Mouse (Mus musculus) thymus, postnatal 4 days (tissue): ENCODE results near the gene Slc7a8.

Source experiments
- DNase-seq: peaks from one replicate; pipeline ENCODE4 v3.0.0; 2021

The Slc7a8 gene

DNA sequence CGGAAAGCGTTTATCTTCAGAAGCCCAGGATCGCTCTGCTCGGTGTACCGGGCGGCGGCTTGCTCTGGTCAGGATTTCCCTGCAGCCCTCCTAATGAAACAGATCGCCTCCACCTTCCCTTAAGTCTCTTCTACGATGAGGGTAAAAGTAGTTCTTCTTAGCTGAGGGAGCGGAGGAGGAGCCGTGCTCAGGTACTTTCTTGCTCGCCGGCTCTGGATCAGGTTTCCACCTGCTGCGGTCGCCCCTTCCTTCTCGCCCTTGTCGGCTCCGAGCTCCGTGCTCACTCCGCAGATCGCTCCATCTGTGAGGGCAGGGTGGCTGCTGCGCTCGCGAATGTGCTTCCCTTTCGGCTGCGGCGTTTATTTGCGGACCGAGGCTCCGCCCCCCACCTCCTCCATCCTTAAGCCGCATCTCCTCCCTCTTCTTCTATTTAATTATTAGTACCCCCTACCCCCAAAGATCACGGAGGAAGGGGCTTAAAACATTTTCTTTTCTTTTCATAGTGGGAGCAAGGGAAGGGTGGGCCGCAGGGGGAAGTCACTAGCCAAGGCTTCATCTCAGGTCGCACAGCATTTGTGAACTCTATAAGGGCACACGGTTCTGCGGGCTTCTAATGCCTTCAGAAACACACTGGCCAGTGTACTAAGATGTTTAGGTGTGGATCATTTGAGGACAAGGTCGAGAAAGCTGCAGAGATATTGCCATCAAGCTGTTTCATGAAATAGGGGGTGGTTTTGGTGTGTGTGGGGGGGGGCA lies at the start of gene Slc7a8:
TSS of gene Slc7a8 (minus strand) at position 337 of the 756 bp plus-strand sequence.
- peak; percentile 75 for DNase-seq

DNA sequence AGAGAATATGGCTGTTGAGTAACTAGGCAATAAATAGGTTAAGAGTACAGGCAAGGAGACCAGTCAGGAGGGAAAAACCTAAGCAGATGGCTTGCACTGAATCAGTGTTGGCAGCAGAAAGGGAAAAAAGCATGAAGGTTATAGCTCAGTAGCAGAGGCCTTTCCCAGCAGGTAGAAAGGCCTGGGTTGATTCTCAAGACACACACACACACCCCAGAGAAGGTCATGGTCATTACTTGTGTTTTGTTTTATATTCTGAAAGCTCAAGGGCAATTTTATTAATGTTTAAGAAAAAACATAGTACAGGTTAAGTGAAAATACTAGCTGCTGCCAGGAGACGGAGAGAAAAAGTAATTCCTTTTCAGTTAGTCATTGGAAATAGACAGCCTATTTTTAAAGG lies 42.0 kb upstream of the Slc7a8 start:
- DNase-seq, result no peak

DNA sequence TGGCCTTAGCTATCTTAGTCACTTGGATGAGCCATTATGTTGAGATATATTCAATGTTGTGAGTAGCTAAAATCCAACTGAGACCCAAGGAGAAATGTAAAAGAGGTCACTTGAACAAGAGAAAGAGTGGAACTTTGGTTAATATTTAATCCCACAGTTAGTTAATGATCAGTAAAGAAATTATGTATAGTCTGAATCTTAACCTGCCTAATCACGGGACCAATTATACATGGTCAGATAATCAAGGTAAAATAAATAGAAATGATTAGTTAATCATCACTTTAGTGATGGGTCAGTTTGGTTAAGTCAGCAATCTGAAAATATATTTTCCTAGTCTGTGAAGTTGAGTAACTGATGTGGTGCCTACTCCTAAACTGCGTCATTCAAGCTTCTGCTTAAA lies 40.6 kb upstream of the Slc7a8 start:
- DNase-seq, result no peak

DNA sequence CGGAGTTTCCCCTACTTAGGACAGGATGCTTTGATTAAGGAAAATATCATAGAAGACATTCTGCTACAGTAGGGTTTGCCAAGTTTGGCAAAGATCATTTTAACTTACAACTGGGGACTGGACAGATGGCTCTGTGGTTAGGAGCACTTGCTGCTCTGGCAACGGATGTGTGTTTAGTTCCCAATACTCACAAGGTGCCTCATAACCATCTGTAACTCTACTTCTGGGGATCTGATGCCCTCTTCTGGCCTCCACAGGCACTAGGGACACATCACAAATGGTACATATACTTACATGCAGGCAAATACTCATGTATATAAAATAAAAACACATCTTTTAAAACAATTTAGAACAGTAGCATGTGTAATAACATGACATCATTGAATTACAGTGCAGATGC lies 36.0 kb upstream of the Slc7a8 start:
- peak; percentile 58 for DNase-seq

DNA sequence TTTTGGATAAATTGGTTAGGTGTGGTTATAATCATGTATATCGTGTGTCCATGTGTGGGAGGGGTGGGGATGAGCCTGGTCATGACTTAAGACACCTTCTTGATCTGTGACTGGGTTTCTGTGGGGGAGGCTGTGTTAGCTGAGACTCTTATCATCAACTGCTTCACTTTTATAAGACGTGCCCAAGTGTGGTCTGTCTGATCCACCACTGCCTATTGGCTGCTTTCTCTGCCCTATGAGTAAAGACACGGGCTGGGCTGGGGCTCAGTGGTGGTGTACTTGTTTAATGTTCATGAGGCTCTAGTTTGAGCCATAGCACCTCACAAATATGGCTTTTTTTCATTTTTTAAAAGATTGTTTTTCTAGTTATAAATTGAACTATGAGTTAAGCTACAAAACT lies 34.0 kb upstream of the Slc7a8 start:
- no peak for DNase-seq

DNA sequence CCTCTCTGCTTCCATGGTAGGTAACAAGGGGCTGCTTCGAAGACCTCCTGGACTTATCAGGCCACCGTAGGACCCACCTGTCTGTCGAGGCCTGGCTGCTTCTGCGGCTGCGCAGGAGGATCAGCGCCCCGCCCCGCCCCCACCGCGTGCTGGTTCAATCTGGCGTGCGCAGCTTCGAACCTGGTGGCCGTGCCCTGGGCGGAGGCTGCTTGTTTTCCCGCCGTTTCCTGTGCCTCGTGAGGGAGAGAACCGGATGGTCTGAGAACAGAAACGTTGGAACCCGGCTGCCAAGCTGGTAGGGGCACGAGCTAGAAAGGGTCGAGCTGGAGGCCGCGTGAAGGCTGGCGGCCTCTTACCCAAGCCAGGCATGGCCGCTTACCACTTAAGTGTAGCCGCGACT lies 32.2 kb upstream of the Slc7a8 start, which contains the start of gene Rnf212b:
TSS of gene Rnf212b (plus strand) at position 151 of the 400 bp plus-strand sequence.
- DNase-seq, result peak; percentile 13

DNA sequence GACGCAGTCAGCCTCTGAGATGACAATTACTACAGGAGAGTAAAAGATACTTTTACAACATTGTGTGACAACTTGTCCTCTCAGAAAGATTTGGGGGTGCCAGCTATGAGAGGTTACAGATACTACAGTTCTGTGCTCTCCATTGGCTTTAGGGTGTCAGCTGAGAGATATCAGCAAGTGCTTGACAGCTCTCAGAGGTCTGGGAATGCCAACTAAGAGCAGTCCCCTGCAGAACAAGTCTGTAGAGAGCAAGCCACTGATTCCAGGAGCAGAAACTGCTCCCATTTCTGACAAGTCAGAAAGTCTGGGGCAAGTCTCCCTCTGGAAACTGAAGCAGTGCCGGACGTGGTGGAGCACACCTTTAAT lies 27.9 kb upstream of the Slc7a8 start:
- DNase-seq, result no peak

DNA sequence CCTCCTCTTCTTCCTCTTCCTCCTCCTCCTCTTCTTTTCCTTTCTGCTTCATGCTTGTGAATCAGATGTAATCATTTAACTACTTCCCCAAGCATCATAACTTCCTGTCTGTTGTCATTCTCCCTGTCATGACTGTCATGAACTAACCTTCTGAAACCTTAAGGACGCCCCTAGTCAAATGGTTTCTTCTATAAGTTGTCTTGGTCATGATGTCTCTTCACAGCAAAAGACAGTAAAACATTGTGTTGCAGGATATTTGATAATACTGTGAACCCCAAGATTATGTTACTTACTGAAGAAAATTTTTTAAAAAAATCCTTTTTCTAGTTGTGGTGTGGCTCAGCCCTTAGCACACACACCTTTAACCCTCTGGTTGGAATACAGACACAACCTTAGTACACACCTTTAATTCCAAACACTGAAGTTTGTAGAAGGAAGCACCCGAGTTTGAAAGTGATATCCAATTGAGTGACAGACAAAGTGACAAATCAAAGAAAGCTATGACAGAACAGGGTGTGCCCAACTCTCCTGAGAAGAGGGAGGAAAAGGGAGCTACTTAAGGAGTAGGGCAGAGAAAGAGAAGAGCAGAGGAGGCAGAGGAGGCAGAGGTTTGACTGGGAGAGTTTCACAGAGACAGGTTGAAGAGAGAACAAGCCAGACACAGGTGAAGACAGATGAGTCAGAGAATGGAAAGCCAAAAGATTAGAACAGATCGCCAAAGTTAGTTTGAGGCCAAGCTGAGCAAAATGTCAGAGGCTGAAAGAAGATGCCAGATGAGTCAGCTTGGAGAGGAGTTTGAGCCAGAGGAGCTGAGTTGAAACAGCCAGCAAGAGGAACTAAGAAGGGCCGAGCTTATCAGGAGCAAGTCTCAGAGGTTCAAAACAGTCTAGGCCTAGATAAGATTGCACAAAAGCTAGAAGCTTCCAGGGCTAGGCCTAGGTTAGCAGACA lies 27.2 kb upstream of the Slc7a8 start:
- DNase-seq, result no peak

DNA sequence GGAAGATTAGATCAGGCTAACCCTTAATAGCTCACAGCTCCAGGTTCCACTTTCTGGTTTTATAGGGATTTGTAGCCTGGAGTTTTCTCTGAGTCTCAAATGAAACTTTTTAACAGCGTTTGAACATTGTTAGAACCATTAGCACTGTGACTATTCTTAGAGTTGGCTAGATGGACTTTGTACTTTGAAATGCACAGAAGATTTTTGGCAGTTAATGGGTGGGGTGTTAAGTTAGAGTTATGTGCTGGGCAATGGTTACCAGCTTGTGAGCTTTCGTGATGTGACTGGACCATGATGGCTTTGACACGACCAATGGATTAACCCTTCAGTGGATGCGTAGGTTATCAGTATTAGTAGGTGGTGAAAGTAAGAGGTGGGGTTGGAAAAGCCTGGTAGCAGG lies 24.4 kb upstream of the Slc7a8 start:
- no peak for DNase-seq

DNA sequence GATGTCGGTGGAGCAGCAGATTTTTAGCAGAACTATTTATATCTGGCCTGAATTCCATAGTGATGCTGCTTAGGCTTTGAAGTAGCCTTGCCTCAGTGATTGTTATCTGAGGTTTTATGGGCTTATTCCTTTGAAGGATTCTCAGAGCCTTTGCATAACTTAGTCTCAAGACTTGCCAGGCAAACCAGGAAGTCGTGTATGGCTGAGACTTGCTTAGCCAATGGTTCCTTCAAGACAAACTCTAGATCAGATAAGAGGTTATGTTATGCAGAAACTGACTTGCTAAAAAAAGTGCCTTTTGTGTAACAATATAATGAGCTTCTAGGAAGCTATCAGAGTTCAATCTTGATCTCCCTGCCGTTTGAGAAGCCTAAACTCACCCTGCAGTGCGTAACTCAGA lies 20.7 kb upstream of the Slc7a8 start:
- DNase-seq, result no peak

DNA sequence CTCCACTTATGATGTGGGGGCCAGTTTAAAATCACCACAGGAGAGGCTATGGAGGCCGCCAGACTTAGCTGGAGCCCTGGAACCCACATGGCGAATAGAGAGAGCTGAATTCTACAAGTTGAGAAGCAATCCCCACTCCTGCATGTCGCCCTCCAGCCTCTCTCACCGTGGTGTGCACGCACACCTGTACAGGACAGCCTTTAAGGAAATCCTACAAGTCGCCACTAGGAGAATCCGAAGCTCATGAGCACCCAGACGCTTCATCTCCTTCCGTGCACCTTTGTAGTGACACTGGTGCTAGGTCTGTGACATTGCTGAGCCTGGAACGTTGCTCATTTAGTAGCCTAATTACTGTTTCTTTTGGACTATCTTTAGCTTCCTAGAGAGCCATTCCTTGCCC lies 17.9 kb upstream of the Slc7a8 start:
- DNase-seq, result no peak

DNA sequence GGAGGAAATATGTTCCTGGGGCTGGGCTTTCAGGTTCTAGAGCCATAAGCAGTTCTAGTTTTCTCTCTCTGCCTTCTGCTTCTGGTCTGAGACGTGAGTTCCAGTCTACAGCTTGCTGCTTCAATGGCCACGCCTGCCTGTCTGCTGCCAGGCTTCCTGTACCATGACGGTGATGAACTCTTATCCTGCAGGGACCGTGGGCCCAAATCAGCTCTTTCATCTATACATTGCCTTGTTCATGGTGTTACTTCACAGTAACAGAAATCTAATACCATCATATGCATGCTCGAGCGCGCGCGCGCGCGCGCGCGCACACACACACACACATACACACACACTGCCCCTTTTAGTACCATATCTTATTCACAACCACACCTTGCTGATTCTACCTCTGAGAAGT lies 15.0 kb upstream of the Slc7a8 start:
- DNase-seq, result no peak

DNA sequence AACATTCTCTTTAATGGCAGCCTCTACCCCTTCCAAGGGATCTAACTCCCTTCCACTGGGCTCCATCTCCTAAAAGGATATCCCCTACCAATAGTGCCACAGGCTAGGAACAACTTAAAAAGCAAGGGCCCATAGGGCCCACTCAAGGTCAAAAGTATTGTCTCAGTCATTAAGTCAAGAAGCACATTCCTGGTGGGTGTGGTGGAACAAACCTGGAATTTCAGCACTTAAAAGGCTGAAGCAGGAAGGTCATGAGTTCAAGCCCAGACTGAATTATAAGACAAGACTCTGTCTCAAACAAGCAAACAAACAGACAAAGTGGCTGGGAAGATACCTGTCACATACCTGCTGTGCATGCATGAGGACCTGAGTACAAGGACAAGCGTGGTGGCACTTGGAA lies 14.2 kb upstream of the Slc7a8 start:
- no peak for DNase-seq

DNA sequence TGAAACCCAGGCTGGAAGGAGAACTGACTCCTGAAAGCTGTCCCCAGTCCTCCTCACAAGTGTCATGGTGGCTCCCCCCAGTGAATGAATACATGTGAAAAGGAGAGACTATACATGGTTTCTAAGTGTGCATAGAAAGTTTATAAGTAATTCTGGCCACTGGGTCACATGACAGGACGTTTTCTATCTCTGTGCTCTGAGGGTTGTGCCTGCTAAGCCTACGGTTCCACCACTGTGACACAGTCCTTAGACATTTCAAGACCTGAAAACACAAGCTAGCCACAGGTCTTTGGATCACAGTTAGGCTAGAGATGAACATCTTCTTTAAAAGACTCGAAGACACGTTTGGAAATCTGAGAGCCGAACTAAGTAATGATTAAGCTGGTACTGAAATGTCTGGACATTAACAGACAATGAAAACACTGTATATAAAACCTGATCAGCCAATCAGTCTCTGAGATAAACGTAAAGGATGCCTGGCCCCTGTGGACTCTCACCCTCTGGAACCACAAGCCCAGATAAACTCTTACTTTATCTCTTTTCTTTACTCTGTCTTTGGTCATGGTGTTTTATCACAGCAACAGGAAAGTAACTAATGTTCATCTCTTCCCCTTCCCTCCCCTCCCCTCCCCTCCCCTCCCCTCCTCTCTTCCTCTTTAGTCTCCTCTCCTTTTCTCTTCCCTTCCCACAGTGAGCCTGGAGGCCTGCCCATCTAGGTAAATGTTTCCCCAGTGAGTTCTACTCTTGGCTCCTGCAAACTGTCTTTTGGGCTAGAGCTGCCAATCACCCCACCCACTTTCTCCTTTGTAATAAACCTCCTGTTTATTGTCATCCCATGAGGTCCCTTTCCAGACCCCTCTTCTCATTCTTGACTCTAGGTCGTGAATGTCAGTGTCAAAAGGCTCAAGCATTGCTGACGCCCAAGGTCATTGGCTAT lies 12.4 kb upstream of the Slc7a8 start:
- DNase-seq, result no peak

DNA sequence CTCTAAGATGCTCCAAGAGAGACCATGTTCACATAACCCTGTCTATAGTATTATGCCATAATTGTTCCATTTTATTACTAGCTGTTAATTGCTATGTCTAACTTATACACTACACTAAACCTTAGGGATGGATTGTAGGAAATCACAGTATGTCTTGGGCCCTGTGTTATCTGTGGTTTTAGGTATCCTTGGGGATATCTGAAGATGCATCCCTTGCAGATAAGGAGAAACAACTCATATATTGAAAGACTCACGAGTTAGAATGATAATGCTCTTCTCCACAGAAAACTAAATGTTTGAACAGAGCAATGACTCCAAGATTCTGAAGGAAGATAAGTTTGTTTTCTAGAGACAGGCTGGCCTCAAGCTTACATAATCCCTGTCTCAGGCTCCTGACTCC lies 11.6 kb upstream of the Slc7a8 start:
- DNase-seq, result no peak

DNA sequence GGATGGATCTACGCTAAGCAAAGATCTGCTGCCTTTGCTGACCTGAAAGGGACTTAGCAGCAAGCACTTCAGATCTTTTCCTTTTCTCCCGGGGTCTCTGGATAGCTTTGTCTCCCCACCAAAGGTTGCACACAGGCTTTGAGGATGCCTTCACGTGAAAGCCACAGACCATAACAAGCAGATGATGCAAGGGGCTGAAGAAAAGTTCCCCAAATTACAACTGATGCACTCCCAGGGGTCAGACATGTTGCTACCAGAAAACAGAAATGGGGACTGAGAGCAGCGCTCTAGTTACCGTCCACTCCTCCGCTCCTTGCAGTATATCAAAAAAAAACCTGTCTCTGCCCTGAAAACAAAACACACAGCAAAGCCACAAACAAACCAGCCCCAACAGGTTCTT lies 10.4 kb upstream of the Slc7a8 start:
- DNase-seq, result no peak

DNA sequence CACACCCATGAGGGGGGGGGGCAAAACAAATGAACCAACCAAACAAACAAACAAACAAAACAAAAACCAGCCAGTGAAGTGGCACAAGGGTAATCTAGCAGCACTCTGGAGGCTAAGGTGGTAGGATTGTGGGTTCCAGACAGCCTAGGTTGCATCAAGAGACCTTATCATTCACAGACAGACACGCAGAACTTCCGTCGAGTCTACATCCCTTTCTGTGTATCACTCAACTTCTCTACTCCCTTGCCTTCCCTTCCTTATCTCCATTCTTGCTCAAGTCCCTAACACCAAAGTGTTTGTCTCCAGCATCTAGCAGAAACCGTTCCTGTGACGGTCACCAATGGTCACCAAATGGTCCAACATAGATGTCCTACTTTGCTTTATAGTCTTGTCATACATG lies 6.5 kb upstream of the Slc7a8 start:
- no peak for DNase-seq

DNA sequence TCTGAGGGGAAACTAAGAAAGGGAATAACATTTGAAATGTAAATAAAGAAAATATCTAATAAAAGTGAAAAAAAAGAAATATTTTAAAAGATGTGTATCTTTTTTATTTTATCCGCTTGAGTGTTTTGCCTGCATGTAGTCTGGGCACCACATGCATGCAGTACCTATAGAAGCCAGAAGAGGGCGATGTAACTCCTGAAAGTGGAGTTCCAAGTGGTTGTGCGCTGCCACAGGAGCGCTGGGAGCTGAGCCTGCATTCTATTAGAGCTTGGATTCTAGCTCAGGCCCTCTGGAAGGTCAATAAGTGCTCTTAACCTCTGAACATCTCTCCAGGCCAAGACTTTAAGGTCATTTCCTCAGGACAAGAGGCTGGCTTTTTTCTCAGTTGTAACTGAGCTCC lies 5.5 kb upstream of the Slc7a8 start:
- DNase-seq, result peak; percentile 24

DNA sequence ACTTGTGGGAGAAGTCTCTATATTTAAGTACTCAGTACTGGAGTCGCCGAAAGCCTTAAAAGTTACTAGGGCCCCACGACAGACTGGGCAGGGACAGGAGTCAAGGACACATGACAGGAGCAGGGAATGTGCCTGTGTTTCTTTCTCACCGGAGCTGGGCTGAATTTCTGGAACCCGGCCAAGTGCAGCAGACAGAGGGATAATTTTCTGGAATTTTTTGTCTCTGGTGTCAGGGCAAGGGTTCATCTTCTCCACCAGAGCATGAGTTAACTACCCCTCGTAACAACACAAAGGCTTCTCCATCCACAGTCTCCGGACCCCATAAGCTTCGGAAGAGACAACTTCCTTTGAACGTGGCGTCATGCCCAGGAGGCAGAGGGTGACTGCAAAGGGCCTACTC lies 4.7 kb upstream of the Slc7a8 start:
- no peak for DNase-seq

DNA sequence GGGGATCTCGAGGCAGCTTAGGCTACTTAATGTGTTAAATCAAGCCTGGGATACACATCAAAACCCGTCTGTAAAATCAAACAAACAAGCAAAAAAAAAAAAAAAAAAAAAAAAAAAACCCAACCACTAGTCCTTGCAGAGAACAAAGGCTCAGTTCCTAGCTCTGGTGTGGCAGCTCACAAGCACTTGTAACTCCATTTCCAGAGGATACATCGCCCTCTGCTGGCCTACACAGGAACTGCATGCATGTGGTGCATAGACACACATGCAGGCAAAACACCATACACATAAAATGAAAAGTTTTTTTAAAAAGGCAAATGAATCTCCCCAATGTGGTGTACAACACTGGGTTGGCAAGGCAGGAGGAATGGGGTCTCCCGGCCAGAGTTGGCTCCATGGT lies 4.2 kb upstream of the Slc7a8 start:
- DNase-seq, result peak; percentile 93

DNA sequence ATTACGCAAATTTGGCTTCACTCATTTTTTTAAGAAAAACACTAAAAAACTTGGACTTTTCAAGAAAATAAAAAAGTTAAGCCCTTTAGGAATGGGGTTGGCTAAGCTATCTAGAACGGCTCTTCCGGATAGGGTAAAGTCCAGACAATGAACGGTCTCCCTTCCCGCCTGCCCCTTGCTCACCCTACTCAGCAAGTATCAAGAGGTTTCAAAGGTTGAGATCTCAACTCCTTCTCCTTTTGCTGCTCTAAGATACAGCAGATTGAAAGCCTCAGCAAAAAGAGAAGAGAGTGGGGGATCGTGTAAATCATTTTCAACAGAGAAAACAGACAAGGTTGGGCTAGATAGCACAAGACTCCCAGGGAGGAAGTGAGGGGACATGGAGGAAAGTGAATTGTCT lies 1.2 kb upstream of the Slc7a8 start:
- DNase-seq, result no peak

DNA sequence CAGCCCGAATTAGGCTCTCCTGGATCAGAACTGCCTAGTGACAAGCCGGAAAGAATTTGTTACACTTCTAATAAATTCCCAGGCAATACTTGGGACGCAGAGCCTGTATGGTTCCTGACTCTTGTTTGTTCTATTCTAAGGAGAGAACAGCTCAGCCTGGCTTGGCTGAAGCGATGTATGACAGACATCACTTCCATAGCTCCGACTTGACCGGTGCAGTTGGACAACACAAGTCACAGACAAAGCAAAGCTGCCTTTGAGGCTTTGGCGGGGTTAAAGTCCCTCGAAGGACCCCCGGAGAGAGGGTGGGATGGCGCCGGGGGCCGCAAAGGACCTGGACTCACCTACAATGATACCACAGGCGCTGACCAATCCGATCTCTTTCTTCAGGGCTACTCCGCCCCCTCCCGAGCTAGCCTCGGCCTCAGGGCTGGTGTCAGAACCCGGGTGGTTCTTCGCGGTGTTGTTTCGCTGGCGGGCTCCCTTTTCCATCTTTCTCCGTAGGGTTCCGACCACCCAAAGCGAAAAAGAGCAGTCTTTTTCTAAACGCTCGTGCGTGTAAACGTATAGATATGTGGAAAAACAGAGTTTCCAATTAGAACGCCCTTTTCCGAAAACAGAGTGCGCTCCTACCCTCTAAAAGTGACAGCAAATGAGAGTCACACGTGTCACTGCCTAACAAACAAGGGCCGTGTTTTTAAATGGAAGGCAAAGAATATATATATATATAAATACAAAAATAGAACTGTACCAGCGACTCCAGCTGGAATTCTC lies 723 bp downstream of the Slc7a8 start:
- peak; percentile 24 for DNase-seq
